Mouse (Mus musculus) testis, adult 2 months (tissue): Measurements from ENCODE around the gene Usp34. TPM values are rescaled to one million over a fixed set of nuclear protein-coding genes. Genes with fewer than 3 reads are reported as not detected.
A peak's percentile ranks its signal among the peaks of the same experiment; 100 is the strongest.
"Not testable (repeated sequence)": the region's sequence is repeated elsewhere in the genome, so short reads cannot be mapped to it uniquely, and the experiment has no call there.

Experiments used
- H3K27ac ChIP-seq: fragments of 200-500 bp; 2 replicates; pipeline ENCODE4 v1.5.1; 2012; ENCODE audit warnings: low read depth, low read length; ENCODE audit not compliant: control insufficient read depth, insufficient read depth
- H3K27me3 ChIP-seq: fragments of 200-500 bp; 2 replicates; pipeline ENCODE4 v1.6.1; 2012; ENCODE audit warnings: mild to moderate bottlenecking, low read length, moderate library complexity; ENCODE audit not compliant: control insufficient read depth, insufficient read depth
- H3K36me3 ChIP-seq: fragments of 200-500 bp; 2 replicates; pipeline ENCODE4 v1.6.1; 2012; ENCODE audit warnings: mild to moderate bottlenecking, low read length; ENCODE audit not compliant: control insufficient read depth, insufficient read depth
- H3K4me1 ChIP-seq: fragments of 200-500 bp; 2 replicates; pipeline ENCODE4 v1.6.1; 2012; ENCODE audit warnings: low read length; ENCODE audit not compliant: control insufficient read depth, insufficient read depth
- H3K4me3 ChIP-seq: fragments of 200-500 bp; 2 replicates; pipeline ENCODE4 v1.5.1; 2012; ENCODE audit warnings: low read depth, mild to moderate bottlenecking, low read length, moderate library complexity, mixed read lengths; ENCODE audit not compliant: control insufficient read depth
- CTCF ChIP-seq: fragments of 200-500 bp; IDR thresholded peaks from 2 replicates; pipeline ENCODE4 v1.5.1; 2012; ENCODE audit warnings: low read depth, mild to moderate bottlenecking, inconsistent platforms, low read length, moderate library complexity; ENCODE audit not compliant: control insufficient read depth, insufficient read depth, insufficient replicate concordance
- POLR2A ChIP-seq: fragments of 200-500 bp; IDR thresholded peaks from 2 replicates; pipeline ENCODE4 v1.6.1; 2012; ENCODE audit warnings: low read depth, mild to moderate bottlenecking, inconsistent platforms, low read length, moderate library complexity; ENCODE audit not compliant: control insufficient read depth
- polyA plus RNA-seq: library from polyadenylated mRNA; depleted of rRNA; stranded (reverse); fragments of >200 nt; gene quantifications from 2 replicates; pipeline ENCODE4 v1.2.3, GENCODE M21; 2012

The Usp34 gene
- polyA plus RNA-seq, 1 experiment, result 23.4 TPM

GRCm38 (mm10) chr11:23489955-23490354 lies 183.3 kb downstream of the Usp34 start:
- no peaks in the 10 kb centered on the region for H3K27me3 ChIP-seq
- TF ChIP-seq POLR2A (no peak), CTCF (no peak)
- H3K36me3 ChIP-seq, result peaks cover 3% of the 10 kb centered on the region; the same call in 1 of the 2 replicates
- H3K4me1 ChIP-seq, result no peaks in the 10 kb centered on the region
- H3K4me3 ChIP-seq, result no peak overlapping the region
- no peak overlapping the region for H3K27ac ChIP-seq

GRCm38 (mm10) chr11:23492048-23492790 lies 185.5 kb downstream of the Usp34 start:
- TF ChIP-seq CTCF (no peak), POLR2A (no peak)
- Histone ChIP-seq H3K4me1 (peaks cover 4% of the 10 kb centered on the region), H3K36me3 (peaks cover 3% of the 10 kb centered on the region; the same call in 1 of the 2 replicates), H3K27me3 (no peaks in the 10 kb centered on the region), H3K27ac (no peak overlapping the region), H3K4me3 (no peak overlapping the region)

- Histone ChIP-seq H3K27me3 (no peaks in the 10 kb centered on the region), H3K36me3 (peaks cover 3% of the 10 kb centered on the region; the same call in 1 of the 2 replicates), H3K27ac (no peak overlapping the region), H3K4me1 (peaks cover 6% of the 10 kb centered on the region), H3K4me3 (no peak overlapping the region)
- TF ChIP-seq POLR2A, result no peak
- no peak for TF ChIP-seq CTCF
Observed at GRCm38 (mm10) chr11:23495231-23495630, 188.5 kb downstream of the Usp34 start.

DNA sequence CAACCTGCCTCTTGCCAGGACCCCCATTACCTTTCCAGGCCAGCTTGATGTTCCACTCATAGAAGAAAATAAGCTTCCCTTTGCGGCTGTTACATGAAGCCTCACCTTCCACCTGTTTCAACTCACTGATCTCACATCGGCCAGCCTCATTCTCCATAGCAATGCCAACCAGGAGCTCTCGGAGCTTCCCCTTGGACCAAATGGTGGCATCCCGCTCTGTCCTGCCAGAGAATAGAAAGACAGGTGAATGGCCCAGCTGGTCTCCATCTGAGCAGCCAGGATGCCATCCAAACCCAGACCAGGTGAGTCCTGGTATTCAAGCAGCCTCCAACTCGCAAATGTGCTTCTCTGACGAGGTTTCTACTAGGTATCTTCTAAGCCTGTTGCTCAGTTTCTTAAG lies 190.0 kb downstream of the Usp34 start:
- Histone ChIP-seq H3K27ac (no peak overlapping the region), H3K36me3 (peaks cover 3% of the 10 kb centered on the region; the same call in 1 of the 2 replicates), H3K4me1 (peaks cover 6% of the 10 kb centered on the region), H3K4me3 (peak overlapping the region; percentile 99), H3K27me3 (no peaks in the 10 kb centered on the region)
- TF ChIP-seq POLR2A, result no peak
- TF ChIP-seq CTCF, result no peak

GRCm38 (mm10) chr11:23497335-23497717 lies 190.6 kb downstream of the Usp34 start:
- peaks cover 6% of the 10 kb centered on the region for H3K4me1 ChIP-seq
- peaks cover 3% of the 10 kb centered on the region; the same call in 1 of the 2 replicates for H3K36me3 ChIP-seq
- no peaks in the 10 kb centered on the region for H3K27me3 ChIP-seq
- TF ChIP-seq CTCF (no peak), POLR2A (no peak)
- H3K4me3 ChIP-seq, result peak overlapping the region; percentile 99
- H3K27ac ChIP-seq, result peak overlapping the region; percentile 92

DNA sequence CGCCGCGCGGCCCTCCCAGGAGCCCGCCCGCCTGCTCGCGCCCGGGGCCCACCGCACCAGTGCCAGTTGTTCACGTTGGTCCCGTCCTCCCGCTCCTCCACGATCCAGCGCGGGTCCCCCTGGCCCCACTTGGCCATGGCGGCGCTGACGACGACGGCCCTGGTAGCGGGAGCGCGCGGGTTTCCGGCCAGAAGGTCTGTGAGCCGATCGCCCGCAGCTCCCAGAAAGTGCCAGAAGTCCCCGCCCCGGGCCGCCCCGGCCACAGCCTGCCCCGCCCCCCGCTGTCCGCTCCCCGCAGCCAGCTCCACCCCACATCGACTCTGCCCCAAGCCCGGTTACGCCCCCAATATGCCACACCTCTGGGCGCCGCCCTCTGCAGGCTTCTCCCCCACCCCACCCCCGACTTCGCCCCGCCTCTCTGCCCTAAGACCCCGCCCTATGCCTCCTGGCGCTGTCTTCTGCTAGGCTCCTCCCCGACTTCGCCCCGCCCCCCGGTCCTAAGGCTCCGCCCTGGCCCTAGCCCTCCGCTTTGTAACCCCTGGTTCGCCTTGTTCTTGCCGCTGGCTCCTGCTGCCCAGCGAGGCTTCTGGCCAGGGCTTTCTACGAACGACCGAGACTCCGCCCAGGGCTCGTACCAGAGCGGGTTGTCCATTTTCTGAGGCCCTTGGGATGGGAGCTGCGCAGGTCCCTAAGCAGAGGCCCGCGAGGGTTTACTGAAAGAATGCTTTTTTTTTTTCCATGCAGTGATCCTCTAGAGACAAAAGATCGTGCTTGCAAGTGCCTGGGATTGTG lies 191.2 kb downstream of the Usp34 start, which contains the start of gene Ahsa2:
Gene Ahsa2, minus strand, starts transcription at position 313 of the 792 bp plus-strand sequence.
- Histone ChIP-seq H3K36me3 (peaks cover 1% of the 10 kb centered on the region; the same call in 1 of the 2 replicates), H3K27ac (peak within 1 kb of the TSS; percentile 92)

DNA sequence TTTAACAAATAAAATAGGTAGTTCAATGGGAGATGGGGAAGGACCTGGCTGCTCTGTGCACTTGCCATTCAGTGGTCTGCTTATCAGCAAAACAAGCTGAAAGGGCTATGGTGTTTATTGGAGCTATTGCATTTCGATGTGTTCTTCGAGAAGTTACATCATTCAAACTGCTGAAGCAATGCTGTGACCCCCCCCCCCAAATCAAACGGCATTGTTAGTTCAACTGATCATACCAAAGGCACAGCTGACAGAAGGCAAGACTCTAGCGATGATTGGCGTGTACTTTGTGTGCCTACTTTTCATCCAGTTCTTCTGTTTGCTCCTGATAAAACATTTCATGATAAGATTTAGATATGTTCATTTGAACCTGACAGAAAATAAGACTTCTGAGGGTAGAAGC lies 191.9 kb downstream of the Usp34 start:
- H3K36me3 ChIP-seq, result no peaks in the 10 kb centered on the region
- H3K27me3 ChIP-seq, result no peaks in the 10 kb centered on the region
- TF ChIP-seq CTCF (no peak), POLR2A (no peak)
- peaks cover 6% of the 10 kb centered on the region for H3K4me1 ChIP-seq
- peak overlapping the region; percentile 32; the same call in 1 of the 2 replicates for H3K4me3 ChIP-seq
- H3K27ac ChIP-seq, result no peak overlapping the region

More for the DNA sequence above, 191.2 kb downstream of the Usp34 start, which contains the start of gene Ahsa2:
- no peaks in the 10 kb centered on the region for H3K27me3 ChIP-seq
- TF ChIP-seq POLR2A, result peak; percentile 82
- no peak for TF ChIP-seq CTCF
- H3K4me3 ChIP-seq, result peak within 1 kb of the TSS; percentile 99
- peaks cover 6% of the 10 kb centered on the region for H3K4me1 ChIP-seq

- not testable (repeated sequence) for H3K27me3 ChIP-seq, H3K27ac ChIP-seq, H3K4me1 ChIP-seq, H3K4me3 ChIP-seq, H3K36me3 ChIP-seq
Observed at GRCm38 (mm10) chr11:23504801-23505200, 198.1 kb downstream of the Usp34 start.

DNA sequence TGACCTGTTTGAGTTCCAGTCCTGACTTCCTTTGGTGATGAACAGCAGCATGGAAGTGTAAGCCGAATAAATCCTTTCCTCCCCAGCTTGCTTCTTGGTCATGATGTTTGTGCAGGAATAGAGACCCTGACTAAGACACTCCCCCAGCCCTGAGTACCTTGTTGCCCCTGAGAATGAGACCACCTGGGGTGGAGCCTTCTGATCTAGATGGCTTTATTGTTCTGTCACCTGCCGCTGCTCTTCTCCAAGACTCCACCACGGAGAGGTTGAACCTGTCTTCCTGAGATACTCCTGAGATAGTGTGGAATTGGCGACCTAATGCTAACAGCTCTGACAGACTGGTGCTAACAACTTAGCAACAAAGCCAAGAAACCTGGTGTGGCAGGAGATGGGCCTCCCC lies 208.1 kb downstream of the Usp34 start:
- H3K27ac ChIP-seq, result not testable (repeated sequence)
- H3K4me3 ChIP-seq, result peak overlapping the region; percentile 63; the same call in 1 of the 2 replicates

More for the DNA sequence above, 208.1 kb downstream of the Usp34 start:
- H3K27me3 ChIP-seq, H3K36me3 ChIP-seq, H3K4me1 ChIP-seq: not testable (repeated sequence)
